Mouse (Mus musculus) cerebellum, postnatal 36 days (tissue): ENCODE data around the gene Fhl3.
A peak's percentile ranks its signal among the peaks of the same experiment; 100 is the strongest.
"Not testable (repeated sequence)": the region's sequence is repeated elsewhere in the genome, so short reads cannot be mapped to it uniquely, and the experiment has no call there.

Source experiments
- DNase-seq, 2 experiments: peaks; one replicate each; pipeline ENCODE4 v3.0.0; 2021 to 2022; ENCODE audit warnings: mixed read lengths in 2 of 2

The Fhl3 gene

DNA sequence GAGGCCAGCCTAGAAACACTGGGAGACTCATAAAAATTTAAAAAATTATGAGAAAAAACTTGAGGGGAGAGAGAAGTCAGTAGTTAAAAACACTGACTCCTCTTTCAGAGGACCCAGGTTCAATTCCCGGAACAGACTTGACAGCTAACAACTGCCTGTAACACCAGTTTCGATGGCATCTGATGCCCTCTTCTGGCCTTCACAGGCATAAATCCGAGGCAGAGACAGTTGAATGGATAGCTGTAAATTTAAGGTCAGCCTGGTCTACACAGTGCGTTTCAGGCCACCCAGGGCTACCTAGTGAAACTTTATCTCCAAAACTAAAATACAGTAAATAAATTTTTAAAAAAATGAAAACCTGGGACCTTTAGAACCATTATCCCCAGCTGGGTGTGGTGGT is 15.5 kb upstream of the Fhl3 start:
- no peak for DNase-seq

DNA sequence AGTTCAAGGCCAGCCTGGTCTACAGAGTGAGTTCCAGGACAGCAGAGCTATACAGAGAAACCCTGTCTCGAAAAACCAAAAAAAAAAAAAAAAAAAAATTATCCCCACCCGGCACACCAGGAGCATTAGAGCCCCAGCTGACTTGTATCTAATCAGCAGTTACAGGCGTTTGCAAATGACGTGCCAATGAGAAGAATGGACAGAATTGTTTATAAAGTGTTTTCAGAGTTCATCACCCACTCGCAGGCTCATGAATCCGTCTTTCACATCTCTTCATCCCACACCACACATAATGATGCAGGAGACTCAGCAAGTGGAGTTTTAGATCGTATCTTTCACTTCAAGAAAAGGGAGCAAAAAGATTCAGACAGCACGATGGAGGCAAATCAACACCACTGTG is 15.0 kb upstream of the Fhl3 start:
- DNase-seq = no peak

DNA sequence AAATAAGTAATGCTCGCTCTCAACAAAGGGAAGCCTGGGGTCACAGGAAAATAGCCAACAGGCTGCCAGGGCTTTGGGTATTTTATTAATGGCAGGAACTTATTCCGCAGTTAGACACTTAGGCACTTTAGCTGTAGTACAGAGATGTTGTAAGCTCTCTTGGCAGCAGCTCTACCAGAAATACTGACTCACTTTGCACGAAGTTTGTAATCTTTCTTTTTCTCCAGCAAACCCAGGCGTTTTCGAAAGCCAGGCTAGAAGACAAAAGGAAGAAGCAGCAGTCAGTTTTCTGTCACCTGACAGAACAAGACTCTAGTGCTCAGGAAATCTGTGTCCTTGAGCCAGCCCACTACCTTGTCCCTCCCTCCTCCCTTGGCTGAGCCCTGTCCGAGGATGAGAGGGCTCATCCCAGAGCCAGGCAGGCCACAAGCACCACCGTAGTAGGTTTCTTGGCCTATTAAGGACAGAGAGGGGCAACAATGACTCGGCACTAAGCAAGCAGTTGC is 14.6 kb upstream of the Fhl3 start:
- DNase-seq = no peak

DNA sequence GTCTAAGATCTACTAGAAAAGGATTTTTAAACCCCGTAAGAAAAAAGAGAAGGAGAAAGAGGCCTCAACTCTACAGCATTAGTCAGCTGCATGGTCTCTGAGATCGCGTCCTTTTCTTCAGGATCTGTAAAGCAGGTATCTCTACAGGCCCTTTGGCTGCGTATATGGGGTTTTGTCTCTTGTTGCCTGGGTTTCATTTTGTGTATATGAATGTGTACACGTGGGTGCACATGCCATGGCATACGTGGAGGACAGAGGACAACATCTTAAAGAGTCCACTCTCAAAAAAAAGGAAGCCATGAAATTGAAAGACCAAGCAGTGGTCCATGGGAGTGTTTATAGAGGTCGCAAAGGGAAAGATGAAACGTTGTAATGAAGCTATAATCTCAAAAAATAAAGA is 9.0 kb upstream of the Fhl3 start:
- DNase-seq = no peak

DNA sequence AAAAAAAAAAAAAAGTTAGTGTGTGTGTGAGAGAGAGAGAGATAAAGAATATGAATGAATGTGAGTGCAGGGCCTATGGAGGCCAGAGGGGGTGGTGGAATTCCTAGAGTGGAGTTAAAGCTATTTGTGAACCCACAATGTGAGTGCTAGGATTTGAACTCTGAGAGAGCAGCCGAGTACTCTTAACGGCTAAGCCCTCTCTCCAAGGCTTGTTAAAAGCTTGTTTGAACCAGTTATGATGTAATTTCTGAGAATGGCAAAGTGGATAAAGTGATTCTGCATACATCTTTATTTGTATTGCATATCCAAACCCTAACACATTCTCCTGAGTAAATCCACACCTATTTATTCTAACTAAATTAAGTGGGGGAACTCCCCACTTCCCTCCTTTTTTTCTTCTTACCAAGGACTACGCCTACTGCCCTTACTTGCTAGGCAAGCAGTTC is 8.1 kb upstream of the Fhl3 start:
- DNase-seq = no peak

DNA sequence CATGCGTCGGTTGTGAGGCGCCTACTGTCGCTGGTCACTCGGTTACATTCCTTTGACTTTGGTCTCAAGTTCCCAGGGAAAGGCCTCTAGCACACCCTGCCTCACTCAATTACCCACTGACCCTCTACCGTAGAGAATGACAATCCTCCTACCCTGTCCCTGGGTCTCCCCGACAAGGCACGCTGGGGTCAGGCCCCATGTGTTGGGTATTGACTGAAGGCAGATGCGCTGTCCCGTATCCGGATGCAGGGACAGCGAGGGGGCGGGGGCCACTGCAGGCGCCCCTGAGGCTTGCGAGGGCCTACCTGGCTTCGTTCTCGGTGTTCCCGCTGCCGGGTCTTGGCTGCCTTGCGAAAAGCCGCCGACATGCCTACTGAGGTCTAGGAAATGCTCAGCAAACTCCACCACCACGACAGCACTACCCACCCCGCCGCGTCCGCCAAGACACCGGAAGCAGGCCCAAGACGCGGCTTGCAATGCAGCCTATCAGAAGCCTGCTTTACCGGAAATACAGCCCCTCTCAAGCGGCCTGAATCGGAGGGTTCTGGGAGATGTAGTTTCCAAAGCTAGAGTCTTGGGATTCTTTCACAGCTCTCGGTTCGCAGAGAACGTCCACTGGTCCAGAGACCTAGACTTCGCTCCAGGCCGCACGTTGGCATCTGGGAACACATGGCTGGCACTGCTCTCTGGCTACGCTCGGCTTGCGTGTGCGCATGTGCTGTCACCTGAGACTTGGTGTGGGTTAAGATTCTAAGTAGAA is 7.2 kb upstream of the Fhl3 start, which contains the start of gene Utp11:
Gene Utp11, minus strand, starts transcription at position 466 of the 760 bp plus-strand sequence.
- DNase-seq = peak; percentile 78 to 80

DNA sequence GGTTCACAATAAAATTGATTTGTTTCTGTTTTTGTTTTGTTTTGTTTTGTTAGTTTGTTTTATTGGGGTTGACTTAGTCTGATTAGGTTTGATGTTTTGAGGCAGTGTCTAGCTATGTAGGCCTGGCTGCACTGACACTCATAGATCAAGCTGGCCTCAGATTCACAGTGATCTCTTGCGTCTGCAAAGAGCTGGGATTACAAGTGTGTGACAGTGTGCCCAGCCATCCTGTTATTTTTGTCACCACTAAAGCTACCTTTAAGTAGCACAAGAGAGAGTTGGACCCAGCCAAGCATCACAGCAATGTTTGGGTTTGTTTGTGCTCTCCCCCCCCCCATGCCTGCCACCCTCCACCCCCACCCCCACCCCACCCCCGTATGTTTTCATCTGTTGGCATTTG is 5.9 kb upstream of the Fhl3 start:
- no peak for DNase-seq

DNA sequence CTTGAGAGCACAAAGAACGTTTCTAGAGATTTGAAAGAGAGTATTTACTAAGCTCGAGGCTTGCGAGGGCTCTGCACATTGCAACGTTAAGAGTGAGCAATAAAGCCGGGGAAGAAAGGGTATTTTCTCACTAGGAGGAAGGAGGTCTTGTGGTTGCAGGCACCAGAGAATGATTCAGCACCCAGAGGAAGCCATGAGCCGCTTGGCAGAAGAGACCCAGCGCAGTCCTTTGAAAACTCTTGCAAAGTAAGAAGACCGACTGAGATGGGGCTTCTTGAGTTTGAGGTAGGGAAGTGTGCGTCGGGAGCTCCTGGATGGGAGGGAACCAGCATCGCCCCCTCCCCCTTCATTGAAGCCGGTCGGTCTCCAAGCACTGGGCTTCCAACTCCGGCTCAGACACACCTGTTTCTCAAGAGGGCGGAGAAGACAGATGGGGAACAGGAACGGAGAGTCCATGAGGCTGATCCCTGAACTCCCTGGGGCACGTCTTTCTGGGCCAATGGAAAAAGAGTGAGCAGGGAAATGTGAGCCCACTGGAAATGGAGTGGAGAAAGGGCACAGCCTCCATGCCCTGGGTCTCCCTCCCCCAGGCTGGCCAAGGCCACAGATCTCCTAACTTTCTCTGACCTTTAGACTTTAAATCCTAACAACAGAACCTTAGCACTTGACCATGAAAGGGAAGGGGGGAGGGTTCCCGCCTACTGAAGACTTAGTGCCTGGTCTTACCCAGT is 4.5 kb upstream of the Fhl3 start:
- DNase-seq = no peak

DNA sequence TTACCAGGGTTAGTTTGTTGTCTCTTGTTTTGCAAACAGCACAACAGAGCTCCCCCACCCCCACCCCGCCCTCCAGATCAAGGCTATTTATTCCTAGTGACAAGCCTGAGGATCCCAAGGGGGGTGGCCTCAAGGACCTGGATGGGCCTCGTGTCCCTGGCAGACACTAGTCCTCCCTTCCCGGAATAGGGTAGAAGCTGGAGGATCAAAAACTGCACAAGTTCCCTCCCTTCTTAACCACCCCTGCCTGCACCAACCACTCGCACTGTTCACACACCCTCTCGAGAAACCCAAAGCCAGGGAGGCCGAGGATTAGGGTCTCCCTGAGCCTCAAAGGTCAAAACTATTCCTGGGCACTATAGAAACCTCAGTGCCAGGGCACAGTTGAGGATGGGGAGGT is 710 bp upstream of the Fhl3 start:
- no peak for DNase-seq

DNA sequence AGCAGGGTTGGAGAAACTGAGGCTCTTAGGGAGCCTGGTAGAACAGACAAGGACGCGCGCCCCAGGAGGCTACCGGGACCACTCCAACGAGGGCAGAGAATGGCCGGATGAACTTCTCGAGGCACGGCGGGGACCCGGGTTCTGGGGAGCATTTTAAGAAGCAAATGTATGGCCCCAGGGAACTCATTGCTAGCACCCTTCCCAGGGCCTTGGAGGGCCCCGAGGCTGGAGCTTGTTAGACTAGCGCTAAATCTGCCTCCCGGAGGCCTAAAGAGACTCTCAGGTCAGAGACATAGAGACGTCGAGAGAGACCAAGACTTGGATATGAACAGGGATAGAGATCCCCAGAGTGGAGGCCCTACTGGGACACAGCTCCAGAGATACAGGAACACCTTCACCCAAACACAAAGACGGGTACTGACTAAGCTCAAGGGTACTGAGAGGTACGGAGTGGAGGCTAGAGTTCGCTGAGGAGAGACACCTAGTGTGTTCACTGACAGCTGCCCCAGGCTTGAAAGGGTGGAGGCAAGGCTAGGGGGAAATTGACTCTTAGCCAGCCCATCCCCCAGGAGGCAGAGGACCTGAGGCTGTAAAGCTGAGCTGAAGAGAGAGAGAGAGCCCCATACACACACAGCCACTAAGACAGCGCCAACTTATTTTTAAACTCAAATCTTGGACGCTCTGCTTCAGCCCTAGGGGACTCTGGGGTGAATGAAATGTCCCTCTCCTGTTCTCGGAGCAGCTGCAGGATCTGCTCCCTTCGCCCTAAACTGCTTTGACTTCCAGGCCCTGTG is 748 bp downstream of the Fhl3 start:
- no peak for DNase-seq

DNA sequence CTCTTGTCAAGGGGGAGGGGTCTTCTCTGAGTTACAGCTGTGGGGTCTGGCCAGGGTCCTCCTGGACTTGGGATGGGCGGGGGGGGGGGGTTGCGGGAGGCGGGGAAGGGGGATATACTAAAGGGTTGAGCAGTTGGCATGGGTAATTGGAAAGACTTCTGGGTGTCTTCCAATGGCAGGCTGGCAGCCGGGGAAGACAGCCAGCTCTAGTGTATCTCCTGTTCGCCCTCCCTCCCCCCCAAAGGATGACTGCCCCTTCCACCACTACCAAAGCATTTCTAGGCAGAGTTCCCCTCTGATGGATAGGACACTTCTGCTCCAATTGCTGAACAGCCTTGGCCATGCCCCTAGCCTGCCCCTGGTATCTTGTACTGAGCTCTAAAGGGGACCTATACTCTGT is 1.4 kb downstream of the Fhl3 start:
- DNase-seq = peak in 1 of 2 experiments; percentile 17

DNA sequence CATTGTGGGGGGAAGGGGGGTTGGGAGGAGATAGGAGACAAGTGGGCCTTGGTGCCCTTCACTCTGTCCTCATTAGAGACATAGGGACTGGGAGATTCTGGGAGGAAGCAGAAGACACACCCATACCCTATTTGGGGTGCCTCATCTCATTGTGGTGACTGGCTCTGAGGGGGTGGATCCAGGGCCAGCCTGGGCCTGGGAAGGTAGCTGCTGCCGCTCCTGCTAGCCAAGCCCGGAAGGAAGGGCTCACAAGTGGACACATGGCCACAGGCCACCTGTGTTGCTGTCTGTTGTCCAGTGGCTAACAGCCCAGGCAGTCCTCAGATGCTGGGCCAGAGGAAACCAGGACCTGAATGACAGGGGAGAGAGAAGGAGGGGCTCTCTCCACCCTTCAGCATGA is 2.9 kb downstream of the Fhl3 start:
- peak in 1 of 2 experiments; percentile 19 for DNase-seq

DNA sequence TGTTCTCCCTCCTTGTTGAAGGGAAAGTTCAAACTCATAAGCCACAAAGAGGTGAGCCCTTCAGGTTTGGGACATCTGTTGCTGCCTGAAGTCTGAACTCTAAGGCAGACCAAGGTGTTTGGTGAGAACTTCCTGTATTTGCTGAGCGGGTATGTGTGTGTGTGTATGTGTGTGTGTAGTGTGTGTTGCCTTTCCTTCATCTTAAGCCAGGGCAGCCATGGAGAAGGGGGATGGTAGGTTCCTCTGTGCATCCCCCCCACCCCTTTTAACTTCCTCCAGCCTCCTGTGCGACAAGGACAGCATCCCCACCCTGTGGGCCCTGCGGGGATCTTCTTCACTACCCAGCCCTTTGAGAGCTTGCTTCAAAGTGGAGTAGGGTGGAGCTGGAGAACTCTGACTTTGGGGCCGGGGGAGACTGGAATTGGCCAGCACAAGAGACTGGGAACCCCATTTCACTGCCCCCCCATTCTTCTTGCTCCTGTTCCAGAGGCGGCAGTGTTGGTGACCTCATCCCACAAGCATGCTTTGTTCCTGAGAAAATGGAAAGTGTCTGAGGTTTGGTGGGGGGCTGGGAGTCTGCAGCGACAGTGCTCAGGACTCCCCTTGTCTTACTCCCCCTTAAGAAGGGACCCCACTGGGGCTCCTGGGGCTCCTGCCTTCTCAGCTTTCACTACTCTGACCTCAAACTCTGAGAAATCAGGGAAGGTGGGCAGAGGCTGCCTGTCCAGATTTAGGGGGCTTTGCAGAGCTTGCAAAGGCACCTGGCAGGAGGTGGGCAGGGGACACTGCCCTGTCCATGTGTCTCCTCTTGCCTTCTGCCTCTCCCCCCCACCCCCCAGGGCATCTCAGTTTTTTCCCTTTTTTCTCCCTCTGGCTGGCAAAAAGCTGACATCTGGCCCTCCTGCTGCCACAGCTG is 3.6 kb downstream of the Fhl3 start:
- DNase-seq = no peak

DNA sequence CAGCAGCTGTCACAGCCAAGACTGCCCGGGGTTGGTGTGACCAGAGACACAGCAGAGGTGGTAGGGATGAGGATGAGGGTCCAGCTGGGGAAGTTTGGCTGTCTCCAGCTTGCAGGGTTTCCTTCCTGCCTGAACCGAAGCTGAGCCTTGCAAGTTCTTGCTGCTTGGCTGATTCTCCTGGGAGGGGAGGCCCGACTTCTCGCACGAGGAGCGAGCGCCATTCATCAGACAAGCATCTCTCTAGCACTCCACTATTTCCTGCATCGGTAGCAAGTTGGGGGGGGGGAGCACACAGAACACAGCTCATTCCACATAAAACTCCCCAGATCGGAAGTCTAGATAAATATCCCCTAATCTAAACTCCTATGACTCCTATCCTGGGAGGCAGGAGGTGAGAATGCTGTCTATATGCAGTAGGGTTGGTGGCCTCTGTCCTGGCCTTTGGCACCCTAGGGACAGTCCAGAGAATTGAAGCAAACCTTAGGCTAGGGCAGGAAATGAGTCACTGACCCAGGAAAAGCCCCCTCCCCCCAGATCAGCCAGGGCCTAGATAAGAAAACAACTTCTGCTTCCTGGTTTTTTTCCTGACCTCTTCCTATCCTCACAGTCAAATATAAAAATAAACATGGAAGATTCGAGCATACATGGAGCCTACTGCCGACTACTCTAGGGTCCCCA is 4.4 kb downstream of the Fhl3 start:
- DNase-seq = no peak

DNA sequence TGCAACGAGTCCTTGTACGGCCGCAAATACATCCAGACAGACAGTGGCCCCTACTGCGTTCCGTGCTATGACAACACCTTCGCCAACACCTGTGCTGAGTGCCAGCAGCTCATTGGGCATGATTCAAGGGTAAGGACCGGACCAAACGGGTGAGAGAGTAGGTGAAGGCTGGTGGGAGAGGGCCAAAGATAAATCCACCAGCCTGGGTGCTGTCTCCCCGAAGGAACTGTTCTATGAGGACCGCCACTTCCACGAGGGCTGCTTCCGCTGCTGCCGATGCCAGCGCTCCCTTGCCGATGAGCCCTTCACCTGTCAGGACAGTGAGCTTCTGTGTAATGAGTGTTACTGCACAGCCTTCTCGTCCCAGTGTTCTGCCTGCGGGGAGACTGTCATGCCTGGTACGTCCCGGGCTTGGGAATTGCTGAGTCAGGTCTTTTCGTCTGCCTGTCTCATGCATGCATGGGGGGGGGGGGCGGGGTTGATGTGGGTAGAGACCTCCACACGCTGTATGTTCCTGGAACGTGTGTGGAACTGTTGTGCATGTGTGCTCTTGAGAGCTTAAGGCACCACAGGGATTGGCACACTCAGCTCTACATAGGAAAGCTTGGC is 5.3 kb downstream of the Fhl3 start:
- DNase-seq = no peak

DNA sequence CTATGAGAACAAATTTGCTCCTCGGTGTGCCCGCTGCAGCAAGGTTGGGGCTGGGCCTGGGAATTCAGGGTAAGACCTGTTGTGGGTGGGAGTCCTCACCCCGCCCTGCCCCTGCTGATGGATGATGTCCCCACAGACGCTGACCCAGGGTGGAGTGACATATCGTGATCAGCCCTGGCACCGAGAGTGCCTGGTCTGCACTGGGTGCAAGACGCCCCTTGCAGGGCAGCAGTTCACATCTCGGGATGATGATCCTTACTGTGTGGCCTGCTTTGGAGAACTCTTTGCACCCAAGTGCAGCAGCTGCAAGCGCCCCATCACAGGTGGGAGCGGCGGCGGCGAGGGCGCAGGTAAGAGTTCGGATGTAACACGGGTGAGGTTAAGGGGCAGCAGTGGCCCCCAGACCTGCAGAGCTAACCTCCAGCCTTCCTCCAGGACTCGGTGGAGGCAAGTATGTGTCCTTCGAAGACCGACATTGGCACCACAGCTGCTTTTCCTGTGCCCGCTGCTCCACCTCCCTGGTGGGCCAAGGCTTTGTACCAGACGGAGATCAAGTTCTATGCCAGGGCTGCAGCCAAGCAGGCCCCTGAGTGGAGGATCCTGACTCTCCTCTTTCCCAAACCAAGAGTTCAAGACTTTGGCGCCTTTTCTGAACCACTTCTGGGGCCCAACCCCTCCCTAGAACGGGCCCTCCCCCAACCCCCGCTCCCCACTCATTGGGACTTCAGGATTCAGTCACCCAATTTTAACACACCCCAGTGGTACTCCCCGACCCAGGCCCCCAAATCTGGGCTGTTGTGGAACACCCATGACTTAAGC is 7.1 kb downstream of the Fhl3 start:
- not testable (repeated sequence) for DNase-seq

DNA sequence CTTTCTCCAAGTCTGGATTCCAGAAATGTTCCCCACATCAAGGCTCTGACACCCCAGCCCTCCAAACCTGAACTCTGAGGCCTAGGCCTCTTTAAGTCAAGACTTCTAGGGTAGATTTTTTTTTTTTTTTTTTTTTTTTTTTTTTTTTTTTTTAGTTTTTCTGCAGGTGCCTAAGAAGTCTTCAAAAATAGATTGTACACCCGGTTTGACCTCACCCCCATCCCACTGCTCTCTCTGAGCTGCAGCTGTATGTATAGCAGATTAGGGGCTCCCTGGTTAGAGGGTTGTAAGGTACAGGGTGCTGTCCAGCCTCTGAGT is 7.7 kb downstream of the Fhl3 start:
- DNase-seq = not testable (repeated sequence)

DNA sequence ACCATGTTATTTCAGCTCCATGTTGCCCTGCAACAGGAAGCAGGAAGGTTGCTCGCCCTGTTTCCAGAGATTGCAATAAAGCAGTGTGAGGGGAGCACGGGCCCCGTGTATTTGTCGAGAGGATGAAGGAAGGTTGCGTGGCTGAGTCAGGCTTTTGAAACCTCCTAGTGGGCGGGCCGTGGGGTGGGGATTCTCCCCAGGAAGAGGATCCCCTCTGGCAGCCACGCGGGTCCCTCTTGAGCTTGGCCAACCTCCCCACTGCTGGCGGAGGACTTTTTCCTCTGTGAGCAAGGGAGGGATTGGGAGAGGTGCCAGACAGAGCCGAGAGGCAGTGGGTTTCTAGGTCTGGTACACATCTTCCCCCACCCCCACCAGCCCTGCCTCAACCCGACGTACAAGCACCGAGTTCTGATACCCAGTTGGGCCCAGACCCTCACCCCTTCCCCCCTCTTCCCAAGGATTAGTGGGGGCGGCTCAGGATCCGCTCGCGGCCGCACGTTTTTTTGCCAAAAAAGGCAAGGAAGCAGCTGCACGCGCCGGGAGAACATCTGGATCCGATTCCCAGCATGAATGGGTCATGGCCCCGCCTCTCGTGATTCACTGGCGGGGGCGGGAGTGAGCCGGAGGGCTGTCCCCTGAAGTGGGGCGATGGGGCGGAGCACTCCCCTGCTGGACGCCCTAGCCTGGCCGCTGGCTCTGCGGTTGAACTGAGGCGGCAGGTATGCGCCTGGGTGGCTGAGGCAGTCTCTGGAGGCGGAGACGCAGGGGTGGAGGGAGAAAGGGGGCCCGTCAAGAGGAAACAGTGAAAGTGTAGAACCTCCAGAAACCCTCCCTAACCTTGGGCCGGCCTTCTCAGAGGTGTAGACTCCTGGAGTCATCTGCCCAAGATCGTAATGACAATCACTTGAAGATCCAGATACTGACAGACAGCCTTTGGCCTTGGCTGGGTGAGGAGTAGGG is 8.3 kb downstream of the Fhl3 start:
- no peak for DNase-seq

DNA sequence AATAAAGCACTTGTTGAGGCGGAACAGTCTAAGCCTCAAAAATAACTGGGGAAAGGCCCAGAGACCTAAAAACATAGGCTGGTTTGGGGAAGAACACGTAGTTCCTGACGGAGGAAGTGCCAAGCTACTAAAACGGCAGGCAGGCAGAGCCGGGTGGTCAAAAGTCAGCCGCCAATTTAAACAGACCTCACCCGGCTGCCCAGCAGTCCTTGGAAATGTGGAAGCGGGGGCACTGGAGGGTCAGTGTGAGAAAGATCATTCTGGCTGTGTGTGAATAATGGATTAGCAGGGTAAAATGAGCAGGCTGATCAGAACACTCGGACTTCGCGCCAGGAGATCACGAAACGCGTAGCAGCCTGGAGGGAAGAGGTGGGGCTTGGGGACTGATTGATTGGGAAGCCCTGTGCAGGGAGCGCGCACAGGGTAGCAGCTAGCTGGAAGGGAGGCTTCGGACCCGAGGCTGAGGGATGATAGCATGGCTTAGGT is 9.5 kb downstream of the Fhl3 start:
- no peak for DNase-seq
